Comparison of ENCODE assay signal across 25 mouse cellular contexts in genomic region chr14:101382838-101383237, GRCm38 (mm10).
DNase-seq lines count a peak whose midpoint lies in the region; ATAC-seq and TF ChIP-seq lines count a peak whose summit lies in the region.
"Had no signal": no experiment of that assay in that cellular context is flagged by ENCODE, and none has a peak within 500 bp of the region (broad histone marks: within the 10 kb centered on the region; RNA-seq: fewer than 3 reads in every experiment).

No protein-coding gene starts in this region.

- no peaks in the 10 kb centered on the region for H3K4me1 ChIP-seq in intestine, postnatal 0 days (replicated peaks; ENCODE audit: control insufficient read depth, insufficient read depth, low read length)
- H3K4me1 ChIP-seq in intestine, embryonic 16.5 days (ENCODE audit: control insufficient read depth, insufficient read depth, low read length): no peaks in the 10 kb centered on the region
- H3K4me1 ChIP-seq: heart, embryonic 15.5 days; neural tube, embryonic 12.5 days had no signal

- no peak for TF ChIP-seq CTCF in gastrocnemius, adult 2 months (IDR thresholded peaks at IDR 0.05)
- TF ChIP-seq CTCF in intestine, postnatal 0 days (IDR thresholded peaks at IDR 0.05; ENCODE audit: low read depth): no peak

- DNase-seq in gastrocnemius, adult 2 months: peak; percentile 35
- DNase-seq in gastrocnemius, postnatal 14 days: no peak
- peak; percentile 19 for DNase-seq in embryo, embryonic 9.5 days (ENCODE audit: extremely low spot score)
- peak; percentile 34 for DNase-seq in gastrocnemius, postnatal 25 days
- peak; percentile 24 for DNase-seq in skeletal muscle tissue, adult 2 months (ENCODE audit: low read depth, low spot score)
- DNase-seq: cerebellum, adult 2 months; heart, adult 2 months; heart, postnatal 4 days; kidney, adult 18-20 months; kidney, postnatal 14 days; layer of hippocampus, postnatal 36 days; lung, adult 18-20 months; lung, postnatal 36 days; spleen, adult 18-20 months had no signal

- H3K4me3 ChIP-seq in gastrocnemius, adult 2 months: no peak overlapping the region
- no peak overlapping the region for H3K4me3 ChIP-seq in intestine, postnatal 0 days (ENCODE audit: low read depth, low read length)
- H3K4me3 ChIP-seq in intestine, embryonic 16.5 days (ENCODE audit: low read length): no peak overlapping the region
- H3K4me3 ChIP-seq: erythroblast, embryonic 14.5 days; forebrain, embryonic 15.5 days; heart, adult 2 months; heart, embryonic 15.5 days; layer of hippocampus, adult 2 months; midbrain, embryonic 12.5 days; neural tube, embryonic 12.5 days had no signal

- H3K27ac ChIP-seq in gastrocnemius, adult 2 months: no peak overlapping the region
- H3K27ac ChIP-seq in intestine, postnatal 0 days (ENCODE audit: low read depth, low read length): no peak overlapping the region
- no peak overlapping the region for H3K27ac ChIP-seq in intestine, embryonic 16.5 days (ENCODE audit: low read length)
- H3K27ac ChIP-seq: forebrain, embryonic 15.5 days; heart, adult 2 months; heart, embryonic 15.5 days; hindbrain, postnatal 0 days; layer of hippocampus, adult 2 months; midbrain, embryonic 12.5 days; neural tube, embryonic 12.5 days had no signal

- H3K36me3 ChIP-seq in intestine, postnatal 0 days (ENCODE audit: control insufficient read depth, insufficient read depth): no peaks in the 10 kb centered on the region
- no peaks in the 10 kb centered on the region for H3K36me3 ChIP-seq in intestine, embryonic 16.5 days (ENCODE audit: control insufficient read depth, insufficient read depth, low read length)
- H3K36me3 ChIP-seq: forebrain, embryonic 15.5 days; heart, embryonic 15.5 days; midbrain, embryonic 12.5 days; neural tube, embryonic 12.5 days had no signal

- no peaks in the 10 kb centered on the region for H3K9me3 ChIP-seq in intestine, postnatal 0 days (ENCODE audit: control insufficient read depth)
- no peaks in the 10 kb centered on the region for H3K9me3 ChIP-seq in intestine, embryonic 16.5 days (ENCODE audit: control insufficient read depth, low read length)
- H3K9me3 ChIP-seq: forebrain, embryonic 15.5 days; heart, embryonic 15.5 days; midbrain, embryonic 12.5 days; neural tube, embryonic 12.5 days had no signal

- H3K4me2 ChIP-seq in intestine, postnatal 0 days (replicated peaks; ENCODE audit: low read depth): no peak overlapping the region
- no peak overlapping the region for H3K4me2 ChIP-seq in intestine, embryonic 16.5 days (ENCODE audit: low read depth, low read length)
- H3K4me2 ChIP-seq: forebrain, embryonic 15.5 days; heart, embryonic 15.5 days; liver, embryonic 11.5 days; midbrain, embryonic 12.5 days; neural tube, embryonic 12.5 days had no signal

- intact Hi-C loops in gastrocnemius, adult 2 months (cut with DNase I): no loop called here
- intact Hi-C loops in gastrocnemius, postnatal 14 days (cut with DNase I; ENCODE audit: low total_unique reads): no loop called here

- ATAC-seq in megakaryocyte, adult 5-6 weeks (ENCODE audit: poor library complexity, severe bottlenecking): no peak
- ATAC-seq in intestine, postnatal 0 days: no peak
- no peak for ATAC-seq in intestine, embryonic 16.5 days
- ATAC-seq: forebrain, embryonic 15.5 days; hindbrain, postnatal 0 days had no signal

- H3K9ac ChIP-seq in intestine, postnatal 0 days (ENCODE audit: low read depth, low read length): no peak overlapping the region
- H3K9ac ChIP-seq in intestine, embryonic 16.5 days (ENCODE audit: low read depth, low read length): no peak overlapping the region
- H3K9ac ChIP-seq: forebrain, embryonic 15.5 days; heart, embryonic 15.5 days; midbrain, embryonic 12.5 days; neural tube, embryonic 12.5 days had no signal

- H3K27me3 ChIP-seq in intestine, postnatal 0 days (replicated peaks; ENCODE audit: control insufficient read depth, insufficient read depth, low read length): no peaks in the 10 kb centered on the region
- H3K27me3 ChIP-seq in intestine, embryonic 16.5 days (replicated peaks; ENCODE audit: control insufficient read depth, insufficient read depth, low read length): no peaks in the 10 kb centered on the region
- H3K27me3 ChIP-seq: forebrain, embryonic 15.5 days; midbrain, embryonic 12.5 days; neural tube, embryonic 12.5 days had no signal

- 73% methylated on average over 6 of the region's 6 CpGs for WGBS in intestine, postnatal 0 days
- 70% methylated on average over 6 of the region's 6 CpGs for WGBS in intestine, embryonic 16.5 days
